Mouse (Mus musculus): Measurements from ENCODE around the gene Grip1.

DNA sequence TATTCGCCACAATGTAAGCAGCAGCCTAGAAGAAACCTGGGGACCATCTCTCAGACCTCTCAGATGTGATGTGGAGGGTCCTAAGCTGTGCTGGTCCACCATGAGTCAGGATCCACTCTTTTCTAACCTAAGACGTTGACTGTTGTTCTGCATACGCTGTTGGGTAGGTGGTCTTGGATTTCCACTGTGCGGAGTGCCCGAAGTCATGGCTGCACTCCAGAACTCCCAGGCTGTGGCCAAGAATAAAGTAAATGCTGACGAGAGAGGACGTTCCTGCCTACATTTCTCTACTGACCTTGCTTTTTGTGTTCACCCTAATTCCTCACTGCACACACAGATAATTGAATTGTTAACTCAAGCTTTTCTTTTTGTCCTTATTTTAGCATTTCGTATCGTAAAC is 580.2 kb downstream of the Grip1 start:
- TF ChIP-seq POLR2A (IDR thresholded peaks at IDR 0.05; ENCODE audit: insufficient read depth, low read depth, low read length) (no peak), CTCF (IDR thresholded peaks at IDR 0.05) (no peak)
